Mouse (Mus musculus) heart, postnatal 4 days (tissue): ENCODE results near the gene Lrrc25. TPM values are rescaled to one million over a fixed set of nuclear protein-coding genes. Genes with fewer than 3 reads are reported as not detected.
"Not testable (repeated sequence)": the region's sequence is repeated elsewhere in the genome, so short reads cannot be mapped to it uniquely, and the experiment has no call there.

Experiments used
- DNase-seq: peaks from one replicate; pipeline ENCODE4 v3.0.0; 2021
- total RNA-seq, 2 experiments: library from RNA; stranded (reverse); gene quantifications; 2 replicates each; pipeline ENCODE4 v1.2.3; 2021

Gene Lrrc25
- total RNA-seq = 1 to 10 TPM; 1.1 to 1.5 TPM

DNA sequence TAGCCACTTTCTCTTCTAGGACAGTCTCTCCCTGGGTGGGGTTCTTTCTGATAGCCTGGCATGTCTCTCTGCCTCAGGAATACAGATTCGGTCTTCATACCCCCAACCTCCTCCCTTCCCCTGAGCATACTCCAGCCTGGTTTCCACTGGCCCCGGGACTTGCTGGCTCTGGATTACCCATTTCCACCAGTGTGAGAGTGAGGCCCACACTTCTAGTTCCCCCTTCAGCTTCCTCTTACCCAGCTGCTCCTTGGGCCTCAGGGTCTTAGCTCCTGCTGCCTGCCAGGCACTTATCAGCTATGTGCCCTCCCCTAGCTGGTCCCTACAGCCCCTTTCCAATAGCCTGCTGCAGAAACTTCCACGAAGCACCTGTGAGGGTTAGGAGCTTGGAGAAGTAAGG, at the start of gene Lrrc25:
Lrrc25 (plus strand) TSS at position 262 of the 400 bp plus-strand sequence.
- no peak for DNase-seq

DNA sequence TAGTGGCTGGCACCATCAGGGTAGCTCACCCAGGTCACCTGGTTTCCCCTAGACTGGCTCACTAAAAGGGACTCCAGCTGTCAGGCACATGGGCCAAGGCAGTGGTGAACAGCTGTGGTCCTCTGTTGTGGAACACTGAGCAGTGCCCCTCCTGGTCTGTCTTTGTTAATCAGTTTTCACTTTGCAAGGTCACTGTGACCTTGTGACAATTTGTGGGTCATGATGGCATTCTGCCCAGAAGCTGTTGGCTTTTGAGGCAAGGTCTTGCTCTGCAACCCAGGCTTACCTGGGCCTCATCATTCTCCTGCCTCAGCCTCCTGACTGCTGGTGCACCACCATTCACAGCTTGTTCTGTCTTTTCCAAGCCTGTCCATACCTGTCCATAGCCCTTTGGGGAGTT, 45.6 kb upstream of the Lrrc25 start:
- DNase-seq = no peak

DNA sequence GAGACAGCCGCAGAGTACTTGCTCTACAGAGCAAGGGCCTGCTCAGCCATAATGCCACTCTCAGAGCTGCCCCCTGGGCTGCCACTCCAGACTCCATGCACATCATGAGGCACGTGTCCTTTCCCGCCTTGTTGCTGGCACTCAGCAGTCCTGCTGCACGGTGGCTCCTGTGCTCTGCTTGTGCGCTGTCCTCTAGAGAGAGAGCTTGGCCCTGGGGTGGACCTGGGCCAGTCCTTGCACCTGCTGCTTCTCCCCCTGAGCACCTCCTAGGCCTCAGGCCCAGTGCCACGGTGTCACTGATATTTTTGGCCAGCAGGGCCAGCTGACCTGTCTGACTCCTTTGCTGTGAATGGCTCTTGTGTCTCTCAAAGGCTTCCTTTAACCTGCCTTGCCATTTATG, 45.0 kb upstream of the Lrrc25 start:
- DNase-seq = peak; percentile 74

DNA sequence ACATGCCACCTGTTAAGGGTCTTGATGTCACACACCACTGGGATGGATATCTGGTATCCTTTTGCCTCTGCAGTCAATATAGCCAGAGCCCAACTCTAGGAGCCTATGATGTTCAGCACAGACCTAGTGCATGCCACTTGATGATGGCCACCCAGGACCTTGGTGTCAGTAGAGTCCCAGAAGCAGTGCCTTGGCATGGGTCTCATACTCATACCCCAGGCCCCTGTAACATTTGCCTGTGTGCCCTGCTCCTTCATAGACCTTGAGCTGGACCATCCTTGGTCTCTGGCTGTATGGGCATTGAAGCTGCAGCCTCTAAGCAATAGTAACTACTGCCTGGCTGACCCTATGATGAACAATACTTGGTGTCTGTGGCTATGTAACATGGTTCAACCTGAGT, 41.7 kb upstream of the Lrrc25 start:
- no peak for DNase-seq

DNA sequence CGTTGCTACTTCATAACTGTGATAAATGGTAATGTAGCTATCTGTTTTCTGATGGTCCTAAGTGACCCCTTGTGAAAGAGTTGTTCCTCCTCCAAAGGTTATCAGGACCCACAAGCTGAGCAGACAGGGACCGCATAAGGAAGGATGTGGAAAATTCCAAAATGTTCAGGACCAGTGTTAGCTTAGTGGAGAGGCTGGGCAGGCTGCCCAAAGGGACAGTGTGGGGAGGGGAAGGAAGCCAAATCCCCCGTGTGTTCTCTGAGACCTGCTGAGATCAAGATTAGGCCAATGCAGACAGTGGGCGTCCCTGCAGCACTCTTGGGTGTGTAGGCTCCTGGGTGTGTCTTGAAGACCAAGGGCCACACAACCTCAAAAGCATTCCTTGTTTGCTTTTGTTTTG, 41.0 kb upstream of the Lrrc25 start:
- peak; percentile 71 for DNase-seq

DNA sequence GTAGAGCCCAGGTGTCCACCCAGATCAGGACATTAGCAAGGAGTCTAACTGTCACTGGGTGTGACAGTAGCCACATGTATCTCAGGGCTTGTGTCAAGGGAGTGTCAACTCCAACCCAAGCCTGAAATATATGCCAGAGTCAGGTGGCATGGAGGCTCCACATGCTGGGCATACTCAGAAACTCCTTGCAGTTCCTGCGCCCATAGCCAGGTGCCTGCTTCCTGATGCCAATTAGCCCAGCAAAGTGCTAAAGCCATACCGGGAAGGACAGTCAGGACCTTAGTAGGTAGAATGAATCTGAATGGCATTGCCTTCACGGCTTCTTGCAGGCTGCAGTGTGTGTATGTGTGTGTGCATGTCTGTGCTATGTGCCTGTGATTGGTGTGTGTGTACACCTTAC, 38.7 kb upstream of the Lrrc25 start:
- no peak for DNase-seq

DNA sequence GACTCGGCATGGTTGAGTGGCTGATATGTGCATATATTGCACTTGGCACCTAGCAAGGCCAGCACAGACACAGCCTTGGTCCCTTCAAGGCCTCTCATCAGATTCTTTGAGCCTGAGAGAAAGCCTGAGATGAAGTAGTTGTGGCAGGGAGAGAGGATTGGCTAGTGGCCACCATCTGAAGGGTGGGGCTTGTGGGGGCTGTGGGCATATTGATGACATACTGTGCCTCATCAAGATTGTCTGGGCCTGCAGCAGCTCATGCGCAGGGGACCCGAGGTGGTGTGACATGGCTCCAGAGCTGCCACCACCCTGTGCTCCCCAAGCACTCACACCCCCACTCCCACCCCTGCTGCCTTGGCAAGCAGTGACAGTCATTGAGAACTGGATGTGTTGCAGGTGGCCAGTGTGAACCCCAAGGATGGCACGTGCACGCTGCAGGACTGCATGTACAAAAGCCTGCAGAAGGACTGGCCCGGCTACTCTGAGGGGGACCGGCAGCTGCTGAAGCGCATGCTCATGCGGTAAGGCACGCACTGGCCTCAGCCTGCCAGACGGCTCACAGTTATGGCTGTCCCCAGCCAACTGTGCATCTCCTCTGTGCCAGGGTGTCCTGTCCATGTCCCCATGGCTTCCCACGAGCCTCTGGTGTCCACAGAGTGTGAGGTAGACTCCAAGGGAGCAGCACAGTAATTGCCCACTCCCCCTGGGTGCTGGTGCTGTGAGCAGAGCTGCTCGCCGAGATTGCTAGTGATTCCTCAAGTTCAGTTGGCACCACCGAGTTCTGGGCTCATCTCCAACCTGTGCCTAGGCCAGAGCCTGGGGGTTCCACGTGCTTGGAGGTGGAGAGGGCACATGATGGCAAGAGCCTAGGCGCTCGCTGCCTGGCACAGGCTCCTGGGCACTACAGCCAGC, 32.2 kb upstream of the Lrrc25 start:
- DNase-seq = no peak

DNA sequence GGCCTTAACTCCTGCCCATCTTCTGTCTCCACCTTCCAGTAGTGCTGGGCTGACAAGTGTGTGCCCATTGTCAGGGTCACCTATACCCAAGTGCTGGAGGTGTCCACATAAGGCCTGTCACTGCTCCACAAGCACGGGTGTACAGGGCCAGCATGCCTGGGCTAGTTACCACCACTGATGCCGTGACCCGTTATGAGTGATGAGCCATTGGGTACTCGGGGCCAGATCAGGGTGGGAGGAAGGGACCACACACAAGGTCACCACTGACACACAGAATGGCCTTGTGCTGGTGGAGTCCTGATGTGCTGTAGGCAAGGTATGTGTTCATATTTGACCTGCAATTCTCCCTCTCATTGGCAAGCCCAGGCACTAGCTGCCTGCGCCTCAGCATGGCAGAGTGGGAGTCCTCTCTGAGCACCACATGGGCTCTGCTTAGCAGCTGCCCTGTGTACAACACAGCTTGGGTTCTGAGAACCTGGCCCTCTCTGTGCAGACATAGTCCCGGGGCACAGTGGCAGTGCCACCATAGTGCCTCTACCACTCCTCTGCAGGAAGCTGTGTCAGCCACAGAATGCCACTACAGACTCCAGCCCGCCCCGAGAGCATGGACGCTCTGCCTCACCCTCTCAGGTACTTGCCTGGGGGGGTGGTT, 31.2 kb upstream of the Lrrc25 start:
- DNase-seq = no peak

DNA sequence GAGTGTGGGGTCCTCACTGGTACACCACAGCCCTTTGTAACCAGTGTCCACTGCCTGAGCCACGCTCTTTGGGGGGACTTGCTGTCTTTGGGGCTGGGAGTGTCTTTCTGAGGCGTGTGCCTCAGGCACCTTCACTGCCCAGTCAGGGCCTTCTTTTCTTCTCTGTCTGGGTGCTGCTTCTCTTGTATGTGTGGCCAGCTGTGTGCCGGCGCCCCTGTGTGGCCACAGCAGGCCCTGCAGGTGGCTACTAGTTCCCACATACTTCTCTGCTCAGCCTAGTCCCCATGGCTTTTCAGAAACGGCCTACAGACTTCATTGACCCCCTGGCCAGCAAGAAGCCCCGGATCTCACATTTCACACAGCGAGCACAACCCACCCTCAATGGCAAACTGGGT, 30.7 kb upstream of the Lrrc25 start:
- peak; percentile 76 for DNase-seq

DNA sequence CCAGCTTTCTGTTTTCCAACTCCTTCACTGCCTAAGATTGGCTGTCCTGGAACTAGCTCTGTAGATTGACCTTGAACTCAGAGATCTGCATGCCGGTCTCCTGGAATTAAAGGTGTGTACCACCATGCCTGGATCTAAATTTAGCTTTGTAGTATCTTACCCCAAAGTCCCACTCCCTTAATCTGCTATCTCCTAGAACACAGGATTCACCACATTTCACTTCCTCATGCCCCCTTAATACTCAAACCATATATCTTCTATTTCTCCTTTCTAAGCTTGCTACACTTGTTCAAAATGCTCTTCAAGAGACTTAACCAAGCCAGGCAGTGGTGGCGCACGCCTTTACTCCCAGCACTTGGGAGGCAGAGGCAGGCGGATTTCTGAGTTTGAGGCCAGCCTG, 28.0 kb upstream of the Lrrc25 start:
- not testable (repeated sequence) for DNase-seq

DNA sequence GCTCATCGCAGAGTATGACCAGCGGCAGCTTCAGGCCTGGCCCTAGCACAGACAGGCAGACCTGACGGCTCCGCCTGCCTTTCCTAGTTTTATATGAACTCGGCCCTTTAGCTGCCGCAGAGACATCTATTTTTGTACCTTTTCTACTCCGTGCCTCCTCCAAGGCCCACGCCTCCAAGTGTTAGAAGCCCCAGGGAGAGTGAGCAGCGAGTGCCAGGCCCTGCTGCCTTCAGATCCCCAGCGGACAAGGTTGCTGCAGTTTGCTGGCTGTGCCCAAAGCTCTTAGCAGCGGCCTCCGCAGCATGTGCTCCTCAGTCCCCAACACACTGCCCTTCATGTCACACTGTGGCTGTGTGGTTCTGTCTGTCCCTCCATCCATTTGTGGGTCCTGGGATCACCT, 24.4 kb upstream of the Lrrc25 start:
- DNase-seq = no peak

DNA sequence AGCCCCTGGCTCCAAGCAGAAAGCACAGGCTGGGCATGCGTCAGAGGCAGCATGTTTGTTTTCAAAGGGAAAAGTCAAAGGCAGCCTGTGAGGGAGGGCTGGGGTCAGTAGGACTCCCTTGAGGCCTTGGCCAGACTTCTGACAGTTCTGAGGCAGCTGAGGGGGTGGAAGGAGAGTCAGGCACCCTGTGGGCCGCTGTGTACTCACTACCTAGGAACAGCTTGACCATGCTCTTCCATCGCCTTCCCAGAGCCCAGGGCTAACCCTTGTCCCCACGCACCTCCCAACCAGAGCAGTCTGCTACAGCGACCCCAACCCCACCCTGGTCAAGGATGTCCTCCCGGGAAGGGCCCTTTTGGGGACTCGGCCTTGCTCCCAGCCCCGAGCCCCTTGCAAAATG, 22.8 kb upstream of the Lrrc25 start:
- DNase-seq = peak; percentile 34

DNA sequence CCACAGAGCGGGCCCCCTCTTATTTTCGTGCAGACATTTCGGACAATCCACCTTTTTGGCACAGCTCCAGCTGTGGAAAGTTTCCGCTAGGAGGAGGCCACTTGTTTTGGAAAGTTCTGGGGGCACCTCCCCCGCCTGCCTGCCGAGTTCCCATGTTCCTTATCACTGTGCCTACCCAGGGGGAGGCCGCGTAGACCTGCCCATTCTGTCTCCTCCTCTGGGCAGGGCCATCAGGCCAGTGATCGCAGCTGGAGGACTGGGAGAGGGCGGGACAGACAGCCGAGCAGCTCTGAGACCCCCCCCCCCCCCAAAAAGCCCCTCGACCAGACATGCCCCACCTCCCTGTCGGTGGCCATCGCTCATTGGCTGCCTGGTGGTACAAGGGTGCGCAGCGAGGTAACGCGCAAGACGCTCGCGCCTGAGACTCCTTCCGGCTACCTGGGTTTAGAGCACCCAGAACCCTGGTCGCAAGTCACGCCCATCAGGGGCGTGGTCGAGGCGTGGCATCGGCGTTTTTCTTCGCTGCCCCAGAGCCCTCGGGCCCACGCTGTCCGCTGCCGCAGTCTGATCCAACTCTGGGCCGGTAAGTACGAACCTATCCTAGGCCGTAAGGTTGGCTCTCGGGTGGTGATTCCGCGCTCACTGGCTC, 21.9 kb upstream of the Lrrc25 start, which contains the start of gene Isyna1:
Isyna1 (plus strand) TSS at position 413 of the 649 bp plus-strand sequence.
- DNase-seq = peak; percentile 86

DNA sequence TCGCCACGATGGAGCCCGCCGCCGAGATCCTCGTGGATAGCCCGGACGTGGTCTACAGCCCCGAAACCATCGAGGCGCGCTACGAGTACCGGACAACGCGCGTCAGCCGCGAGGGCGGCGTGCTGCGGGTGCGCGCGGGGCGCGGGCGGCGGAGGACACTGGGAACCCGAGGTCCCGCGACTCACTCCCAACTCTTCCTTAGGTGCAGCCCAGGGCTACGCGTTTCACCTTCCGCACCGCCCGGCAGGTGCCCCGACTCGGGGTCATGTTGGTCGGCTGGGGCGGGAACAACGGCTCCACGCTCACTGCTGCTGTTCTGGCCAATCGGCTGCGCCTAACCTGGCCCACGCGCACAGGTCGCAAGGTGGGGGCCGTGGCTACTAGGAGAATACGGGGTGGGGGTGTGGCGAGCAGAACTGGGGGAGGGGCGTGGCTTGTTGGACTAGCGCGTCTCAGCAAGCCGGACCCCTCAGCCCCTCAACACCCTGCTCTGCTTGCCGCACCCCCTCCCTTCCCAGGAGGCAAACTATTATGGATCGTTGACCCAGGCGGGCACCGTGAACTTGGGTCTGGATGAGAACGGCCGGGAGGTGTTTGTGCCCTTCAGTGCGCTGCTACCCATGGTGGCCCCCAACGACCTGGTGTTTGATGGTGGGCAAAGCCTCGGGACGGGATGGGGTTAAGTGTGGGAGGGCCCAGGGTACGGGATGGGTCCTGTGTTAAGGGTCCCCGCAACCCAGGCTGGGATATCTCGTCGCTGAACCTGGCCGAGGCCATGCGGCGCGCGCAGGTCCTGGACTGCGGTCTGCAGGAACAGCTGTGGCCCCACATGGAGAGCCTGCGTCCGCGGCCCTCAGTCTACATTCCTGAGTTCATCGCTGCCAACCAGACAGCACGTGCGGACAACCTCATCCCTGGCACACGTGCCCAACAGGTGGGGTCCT, 21.1 kb upstream of the Lrrc25 start:
- DNase-seq = peak; percentile 43

DNA sequence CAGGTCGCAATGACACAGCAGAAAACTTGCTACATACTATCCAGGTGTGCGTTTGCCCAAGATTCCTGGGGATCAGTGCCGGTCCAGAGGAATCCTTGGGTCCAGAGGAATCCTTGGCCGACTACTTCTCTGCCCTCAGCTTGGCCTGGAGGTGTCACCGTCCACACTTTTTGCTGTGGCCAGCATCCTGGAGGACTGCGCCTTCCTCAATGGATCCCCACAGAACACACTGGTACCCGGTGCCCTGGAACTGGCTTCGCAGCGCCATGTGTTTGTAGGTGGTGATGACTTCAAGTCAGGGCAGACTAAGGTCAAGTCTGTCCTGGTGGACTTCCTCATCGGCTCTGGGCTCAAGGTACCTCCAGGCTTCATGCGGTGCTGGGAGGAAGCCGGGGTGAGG, 20.1 kb upstream of the Lrrc25 start:
- no peak for DNase-seq

DNA sequence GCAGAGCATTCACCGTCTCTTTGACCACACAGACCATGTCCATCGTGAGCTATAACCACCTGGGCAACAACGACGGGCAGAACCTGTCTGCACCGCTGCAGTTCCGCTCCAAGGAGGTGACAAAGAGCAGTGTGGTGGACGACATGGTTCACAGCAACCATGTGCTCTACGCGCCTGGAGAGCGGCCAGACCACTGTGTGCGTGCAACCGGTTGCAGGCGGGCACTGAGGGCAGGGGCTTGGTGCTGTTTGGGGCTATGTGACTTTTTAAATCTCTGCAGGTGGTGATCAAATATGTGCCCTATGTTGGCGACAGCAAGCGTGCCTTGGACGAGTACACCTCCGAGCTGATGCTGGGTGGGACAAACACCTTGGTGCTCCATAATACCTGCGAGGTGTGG, 19.7 kb upstream of the Lrrc25 start:
- no peak for DNase-seq

DNA sequence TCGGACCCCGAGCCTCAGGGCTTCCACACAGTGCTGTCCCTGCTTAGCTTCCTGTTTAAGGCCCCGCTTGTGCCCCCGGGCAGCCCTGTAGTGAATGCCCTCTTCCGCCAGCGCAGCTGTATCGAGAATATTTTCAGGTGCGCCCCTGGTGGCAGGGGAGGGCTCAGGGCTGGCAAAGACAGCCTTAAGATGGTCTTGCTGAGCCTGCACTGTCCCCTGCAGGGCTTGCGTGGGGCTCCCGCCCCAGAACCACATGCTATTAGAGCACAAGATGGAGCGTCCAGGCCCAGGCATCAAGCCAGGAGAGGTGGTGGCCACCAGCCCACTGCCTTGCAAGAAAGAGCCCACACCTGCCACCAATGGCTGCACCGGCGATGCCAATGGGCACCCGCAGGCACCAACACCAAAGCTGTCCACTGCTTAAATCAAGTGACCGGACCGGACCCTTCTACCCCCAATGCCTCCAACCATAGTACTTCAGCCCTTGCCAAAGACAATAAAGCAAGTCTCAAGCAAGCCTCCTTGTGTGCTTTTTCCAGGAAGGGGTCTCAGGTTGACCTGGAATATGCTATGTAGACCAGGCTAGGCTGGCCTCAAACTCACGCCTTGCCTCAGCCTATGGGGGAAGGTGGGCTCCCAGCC, 19.1 kb upstream of the Lrrc25 start:
- no peak for DNase-seq

DNA sequence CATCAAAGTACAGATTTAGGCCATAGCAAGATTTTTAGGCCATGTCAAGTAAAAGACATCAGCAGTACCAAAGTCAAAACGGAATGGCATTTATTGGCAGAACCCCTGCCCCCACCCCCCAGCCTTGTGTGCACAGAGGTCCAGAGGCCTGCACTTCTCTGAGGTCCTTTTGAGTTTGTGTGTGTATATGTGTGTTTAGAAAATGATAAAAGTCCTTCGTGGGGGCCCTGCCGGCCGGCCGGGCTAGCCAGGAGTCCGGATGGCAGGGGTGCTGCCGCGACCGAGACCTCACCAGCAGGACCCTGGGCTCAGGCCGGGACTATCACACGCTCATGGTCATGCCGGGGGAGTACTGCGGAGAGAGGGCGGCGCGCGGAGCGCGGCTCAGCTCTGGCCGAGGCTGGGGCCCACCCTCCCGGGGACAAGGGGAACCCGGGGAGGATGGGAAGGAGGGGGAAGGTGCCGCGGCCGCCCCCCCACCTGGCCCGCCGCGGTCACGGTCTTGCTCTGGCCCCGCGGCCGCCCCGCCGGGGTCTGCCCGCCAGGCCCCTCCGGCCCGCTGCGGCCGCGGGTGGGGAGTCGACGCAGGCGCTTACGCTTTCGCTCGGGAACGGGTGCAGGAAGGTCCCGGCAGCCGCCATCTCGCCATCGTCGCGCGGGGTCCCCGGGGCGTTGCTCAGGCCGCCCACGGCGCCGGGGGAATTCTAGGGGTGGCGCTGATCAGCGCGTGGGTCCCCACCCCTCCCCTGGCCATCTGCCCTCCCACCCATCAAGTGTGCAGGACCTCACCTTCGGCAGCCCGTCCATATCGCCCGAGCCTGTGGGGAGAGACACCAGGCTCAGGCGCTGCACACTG, 18.3 kb upstream of the Lrrc25 start:
- DNase-seq = peak; percentile 40

DNA sequence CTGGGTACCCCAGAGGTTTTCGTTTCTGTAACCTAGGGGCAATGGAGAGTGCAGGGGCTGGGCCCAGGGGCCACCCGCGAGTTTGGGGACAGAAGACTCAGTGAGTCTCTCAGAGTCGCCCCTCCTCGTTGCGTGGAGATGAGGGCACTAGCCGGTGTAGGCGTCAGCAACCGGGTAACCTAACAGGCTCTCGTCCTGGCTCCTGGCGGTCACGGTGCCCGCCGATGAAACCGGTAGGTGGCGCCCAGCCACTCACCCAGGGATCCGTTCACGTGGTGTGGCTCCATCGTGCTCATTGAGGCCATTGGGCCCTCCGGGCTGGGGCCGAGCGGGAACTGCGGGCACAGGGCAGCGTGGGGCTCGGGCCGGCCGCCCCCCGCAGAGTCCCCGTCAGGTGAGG, 17.7 kb upstream of the Lrrc25 start:
- DNase-seq = peak; percentile 87

DNA sequence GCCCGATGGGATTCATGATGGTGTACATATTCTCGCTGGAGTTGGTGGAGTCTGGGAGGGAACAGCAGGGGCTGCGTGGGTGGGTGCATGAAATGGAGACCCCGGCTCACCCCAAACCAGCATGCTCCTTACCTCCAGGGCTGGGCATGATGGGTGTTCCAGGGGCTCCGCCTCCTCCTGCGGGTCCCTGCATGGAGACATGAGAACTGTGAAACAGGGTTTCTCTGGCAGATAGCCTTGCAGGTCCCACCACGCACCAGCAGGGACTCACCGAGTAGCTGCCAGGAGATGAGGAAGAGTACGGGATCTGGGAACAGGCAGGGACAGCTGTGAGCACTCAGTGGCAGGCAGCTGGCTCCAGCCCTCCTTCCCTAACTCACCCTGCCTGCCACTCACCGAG, 17.2 kb upstream of the Lrrc25 start:
- peak; percentile 25 for DNase-seq
